Mouse (Mus musculus): ENCODE measurements around the gene Wdfy4. TPM values are rescaled to one million over a fixed set of nuclear protein-coding genes. Genes with fewer than 3 reads are reported as not detected.

Gene Wdfy4
- polyA plus RNA-seq, 1 experiment = not detected

- TF ChIP-seq POLR2A (IDR thresholded peaks at IDR 0.05; ENCODE audit: insufficient read depth, low read depth, low read length) (no peak), CTCF (IDR thresholded peaks at IDR 0.05; ENCODE audit: insufficient read depth, low read depth, low read length) (no peak)
- 33% methylated on average over 8 of the region's 8 CpGs for WGBS
- Histone ChIP-seq H3K4me3 (ENCODE audit: insufficient read depth, low read depth, low read length) (no peak overlapping the region), H3K27ac (ENCODE audit: insufficient read depth, low read depth, low read length) (no peak overlapping the region), H3K4me1 (ENCODE audit: control insufficient read depth, insufficient read depth, low read length) (peaks cover 11% of the 10 kb centered on the region)
Observed at GRCm38 (mm10) chr14:33000112-33000979, 185.0 kb downstream of the Wdfy4 start.

DNA sequence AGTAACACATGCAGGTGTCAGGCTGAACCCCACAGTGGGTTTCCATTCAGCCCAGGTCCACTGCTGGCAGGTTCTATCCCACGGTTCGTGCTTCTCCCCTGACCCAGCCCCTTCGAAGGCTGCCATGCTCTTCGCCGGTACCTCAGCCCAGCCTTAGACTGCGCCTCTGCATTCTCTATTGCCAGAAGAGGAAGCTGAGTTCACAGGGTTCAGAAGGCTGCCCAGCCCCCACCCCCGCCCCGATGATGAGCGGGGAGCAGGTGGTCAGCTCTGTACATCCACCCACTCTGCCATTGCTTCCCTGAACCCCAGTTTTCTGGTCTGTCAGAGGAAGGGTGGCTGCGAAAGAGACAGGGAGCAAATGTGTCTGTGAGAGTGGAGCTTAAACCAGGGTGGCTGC lies 185.8 kb downstream of the Wdfy4 start:
- 58% methylated on average over 10 of the region's 10 CpGs for WGBS
- TF ChIP-seq CTCF (IDR thresholded peaks at IDR 0.05; ENCODE audit: insufficient read depth, low read depth, low read length) (no peak), POLR2A (IDR thresholded peaks at IDR 0.05; ENCODE audit: insufficient read depth, low read depth, low read length) (no peak)
- no peak overlapping the region for H3K27ac ChIP-seq (ENCODE audit: insufficient read depth, low read depth, low read length)
- peaks cover 15% of the 10 kb centered on the region for H3K4me1 ChIP-seq (ENCODE audit: control insufficient read depth, insufficient read depth, low read length)
- H3K4me3 ChIP-seq (ENCODE audit: insufficient read depth, low read depth, low read length) = no peak overlapping the region

DNA sequence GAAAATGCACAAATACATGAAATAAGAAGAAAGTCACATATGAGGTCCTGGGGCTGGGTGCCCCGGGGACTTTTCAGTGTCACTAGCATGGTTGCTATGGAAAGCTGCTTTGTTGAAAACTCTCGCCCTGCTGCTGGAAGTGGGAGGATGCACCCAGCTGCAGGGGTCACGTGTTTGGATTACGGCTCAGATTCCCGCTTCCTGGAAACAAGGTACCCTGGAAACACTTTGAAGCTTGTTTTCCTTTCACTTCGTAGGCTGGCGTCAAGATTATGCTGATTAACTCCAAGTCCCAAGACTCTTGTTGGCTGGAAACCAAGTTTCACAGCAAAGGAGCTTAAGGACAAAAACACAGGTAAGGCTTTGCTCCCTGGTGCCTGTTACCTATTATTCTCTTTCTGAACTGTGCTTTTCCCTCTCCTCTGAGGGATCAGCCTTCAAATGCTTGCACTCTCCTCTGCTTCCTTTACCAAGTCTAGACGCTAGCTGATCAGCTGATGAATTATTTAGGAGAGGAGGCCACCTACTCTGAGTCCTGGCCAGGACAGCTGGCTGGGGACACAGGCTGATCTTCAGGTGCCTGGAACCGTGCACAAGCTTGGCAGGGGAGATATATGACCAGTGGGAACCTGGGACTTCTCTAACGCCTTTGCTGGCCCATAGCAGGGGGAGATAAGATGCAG lies 190.2 kb downstream of the Wdfy4 start:
- Histone ChIP-seq H3K27ac (ENCODE audit: insufficient read depth, low read depth, low read length) (no peak overlapping the region), H3K4me1 (ENCODE audit: control insufficient read depth, insufficient read depth, low read length) (peaks cover 13% of the 10 kb centered on the region), H3K4me3 (ENCODE audit: insufficient read depth, low read depth, low read length) (no peak overlapping the region)
- TF ChIP-seq CTCF (IDR thresholded peaks at IDR 0.05; ENCODE audit: insufficient read depth, low read depth, low read length) = no peak
- TF ChIP-seq POLR2A (IDR thresholded peaks at IDR 0.05; ENCODE audit: insufficient read depth, low read depth, low read length) = no peak
- 11% methylated on average over 10 of the region's 10 CpGs for WGBS

- 100% methylated on average over 2 of the region's 2 CpGs for WGBS
- no peak within 1 kb of the TSS for H3K27ac ChIP-seq (ENCODE audit: insufficient read depth, low read depth, low read length)
- H3K4me3 ChIP-seq (ENCODE audit: insufficient read depth, low read depth, low read length) = no peak within 1 kb of the TSS
- H3K4me1 ChIP-seq (ENCODE audit: control insufficient read depth, insufficient read depth, low read length) = peaks cover 8% of the 10 kb centered on the region
- no peak for TF ChIP-seq CTCF (IDR thresholded peaks at IDR 0.05; ENCODE audit: insufficient read depth, low read depth, low read length)
- no peak for TF ChIP-seq POLR2A (IDR thresholded peaks at IDR 0.05; ENCODE audit: insufficient read depth, low read depth, low read length)
Observed at GRCm38 (mm10) chr14:32991082-32991481, 194.2 kb downstream of the Wdfy4 start, which contains the start of gene Lrrc18. Gene Lrrc18 (plus strand): TSS chr14:32991382.

GRCm38 (mm10) chr14:32986659-32987058 lies 198.6 kb downstream of the Wdfy4 start:
- TF ChIP-seq CTCF (IDR thresholded peaks at IDR 0.05; ENCODE audit: insufficient read depth, low read depth, low read length) (no peak), POLR2A (IDR thresholded peaks at IDR 0.05; ENCODE audit: insufficient read depth, low read depth, low read length) (no peak)
- H3K4me3 ChIP-seq (ENCODE audit: insufficient read depth, low read depth, low read length) = no peak overlapping the region
- 81% methylated on average over 4 of the region's 4 CpGs for WGBS
- no peak overlapping the region for H3K27ac ChIP-seq (ENCODE audit: insufficient read depth, low read depth, low read length)
- H3K4me1 ChIP-seq (ENCODE audit: control insufficient read depth, insufficient read depth, low read length) = no peaks in the 10 kb centered on the region

DNA sequence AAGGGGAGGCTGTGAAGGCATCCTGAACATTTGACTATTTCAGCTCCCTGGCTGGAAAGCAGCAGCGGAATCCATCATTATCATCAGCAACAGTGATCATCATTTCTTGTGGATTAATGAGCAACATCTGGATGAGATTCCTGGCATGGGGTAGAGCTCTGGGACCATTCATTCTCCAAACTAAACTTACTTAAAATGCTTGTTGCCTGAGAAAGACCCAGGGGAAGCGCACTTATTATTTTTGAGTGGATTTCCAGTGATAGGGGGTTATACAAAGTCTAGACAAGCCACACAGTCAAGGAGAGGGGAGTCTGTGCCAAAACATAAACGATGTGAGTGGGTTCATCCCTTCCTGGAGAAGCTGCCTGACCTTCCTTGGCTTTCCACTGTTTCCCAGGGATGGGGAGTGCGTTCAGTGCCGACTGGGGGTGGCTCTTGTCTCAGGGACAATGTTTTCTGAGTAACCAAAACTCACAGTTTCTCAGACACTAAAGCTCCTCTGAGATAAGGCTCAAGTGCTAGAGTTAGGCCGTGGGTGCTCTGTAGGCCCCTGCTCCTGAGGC lies 201.1 kb downstream of the Wdfy4 start:
- Histone ChIP-seq H3K27ac (ENCODE audit: insufficient read depth, low read depth, low read length) (no peak overlapping the region), H3K4me1 (ENCODE audit: control insufficient read depth, insufficient read depth, low read length) (no peaks in the 10 kb centered on the region), H3K4me3 (ENCODE audit: insufficient read depth, low read depth, low read length) (no peak overlapping the region)
- TF ChIP-seq CTCF (IDR thresholded peaks at IDR 0.05; ENCODE audit: insufficient read depth, low read depth, low read length) (no peak), POLR2A (IDR thresholded peaks at IDR 0.05; ENCODE audit: insufficient read depth, low read depth, low read length) (no peak)
- WGBS = 75% methylated on average over 6 of the region's 6 CpGs

GRCm38 (mm10) chr14:32970700-32971099 lies 214.6 kb downstream of the Wdfy4 start:
- no peak overlapping the region for H3K4me3 ChIP-seq (ENCODE audit: insufficient read depth, low read depth, low read length)
- no peaks in the 10 kb centered on the region for H3K4me1 ChIP-seq (ENCODE audit: control insufficient read depth, insufficient read depth, low read length)
- TF ChIP-seq CTCF (IDR thresholded peaks at IDR 0.05; ENCODE audit: insufficient read depth, low read depth, low read length) (no peak), POLR2A (IDR thresholded peaks at IDR 0.05; ENCODE audit: insufficient read depth, low read depth, low read length) (no peak)
- WGBS = 86% methylated on average over 9 of the region's 9 CpGs
- no peak overlapping the region for H3K27ac ChIP-seq (ENCODE audit: insufficient read depth, low read depth, low read length)

DNA sequence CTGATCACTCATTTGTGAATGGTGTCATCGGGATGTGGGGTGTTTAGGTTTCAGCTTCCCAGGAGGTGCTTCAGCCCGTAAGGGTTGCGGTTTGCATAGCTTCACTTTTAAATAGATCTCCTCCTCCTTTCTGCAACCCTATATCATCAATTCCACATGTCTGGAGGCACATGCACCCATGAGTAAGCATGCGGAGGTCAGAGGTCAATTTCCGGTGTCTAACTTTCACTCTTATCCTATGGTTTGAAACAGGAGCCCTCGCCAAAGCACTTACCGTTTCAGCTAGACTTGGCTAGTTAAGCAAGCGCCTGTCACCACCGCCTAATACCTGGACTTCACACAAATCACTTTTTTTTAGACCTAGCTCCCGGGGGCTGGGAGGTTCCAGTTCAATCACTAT lies 220.6 kb downstream of the Wdfy4 start:
- Histone ChIP-seq H3K27ac (ENCODE audit: insufficient read depth, low read depth, low read length) (no peak overlapping the region), H3K4me1 (ENCODE audit: control insufficient read depth, insufficient read depth, low read length) (peaks cover 5% of the 10 kb centered on the region), H3K4me3 (ENCODE audit: insufficient read depth, low read depth, low read length) (no peak overlapping the region)
- 94% methylated on average over 10 of the region's 10 CpGs for WGBS
- TF ChIP-seq POLR2A (IDR thresholded peaks at IDR 0.05; ENCODE audit: insufficient read depth, low read depth, low read length) (no peak), CTCF (IDR thresholded peaks at IDR 0.05; ENCODE audit: insufficient read depth, low read depth, low read length) (no peak)

DNA sequence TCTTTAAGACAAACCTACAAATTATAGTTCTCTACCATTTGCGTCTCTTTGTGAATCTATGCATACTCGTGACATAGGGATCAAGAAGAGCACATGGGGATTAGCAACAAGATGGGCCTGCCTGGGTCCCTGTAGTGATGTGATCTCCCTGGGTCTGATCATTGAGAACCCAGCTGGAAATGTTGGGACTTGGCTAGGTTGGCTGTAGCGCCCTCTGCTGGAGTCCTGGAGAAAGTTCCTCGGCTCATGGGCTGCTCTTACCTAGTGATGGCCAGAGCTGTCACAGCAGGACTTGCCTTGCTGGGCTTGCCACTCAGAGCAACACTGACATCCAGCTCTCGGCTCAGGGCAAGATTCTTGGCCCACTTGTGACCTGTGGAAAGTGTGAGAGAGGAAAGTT lies 224.8 kb downstream of the Wdfy4 start:
- 47% methylated on average over 5 of the region's 5 CpGs for WGBS
- TF ChIP-seq POLR2A (IDR thresholded peaks at IDR 0.05; ENCODE audit: insufficient read depth, low read depth, low read length) (no peak), CTCF (IDR thresholded peaks at IDR 0.05; ENCODE audit: insufficient read depth, low read depth, low read length) (peak; percentile 65; the same call in 1 of the 2 replicates)
- H3K27ac ChIP-seq (ENCODE audit: insufficient read depth, low read depth, low read length) = no peak overlapping the region

More for the DNA sequence above, 224.8 kb downstream of the Wdfy4 start:
- H3K4me1 ChIP-seq (ENCODE audit: control insufficient read depth, insufficient read depth, low read length) = peaks cover 11% of the 10 kb centered on the region
- no peak overlapping the region for H3K4me3 ChIP-seq (ENCODE audit: insufficient read depth, low read depth, low read length)
